Mouse (Mus musculus) limb, embryonic 15.5 days (tissue): ENCODE measurements around the gene Stk32c. TPM values are rescaled to one million over a fixed set of nuclear protein-coding genes. Genes with fewer than 3 reads are reported as not detected.

Experiments
- ATAC-seq: fragments of 200-750 bp; cut with Nextera tagmentation; 2 replicates; pipeline ENCODE4 v1.8.0; 2017; ENCODE audit warnings: low read depth, moderate TSS enrichment; ENCODE audit not compliant: insufficient number of reproducible peaks, low FRiP score, low TSS enrichment
- H3K27ac ChIP-seq: fragments of 300-500 bp; sonication (generic); 2 replicates; pipeline ENCODE4 v1.5.1; 2015; ENCODE audit warnings: moderate library complexity, mild to moderate bottlenecking, inconsistent platforms
- H3K27me3 ChIP-seq: fragments of 300-500 bp; sonication (generic); 2 replicates; pipeline ENCODE4 v1.6.1; 2015; ENCODE audit warnings: inconsistent platforms
- H3K36me3 ChIP-seq: fragments of 300-500 bp; sonication (generic); 2 replicates; pipeline ENCODE4 v1.6.1; 2015; ENCODE audit warnings: inconsistent platforms
- H3K4me1 ChIP-seq: fragments of 300-500 bp; sonication (generic); 2 replicates; pipeline ENCODE4 v1.6.1; 2015; ENCODE audit warnings: inconsistent platforms
- H3K4me2 ChIP-seq: fragments of 300-500 bp; sonication (generic); 2 replicates; pipeline ENCODE4 v1.6.1; 2015; ENCODE audit warnings: mild to moderate bottlenecking, inconsistent platforms
- H3K4me3 ChIP-seq: fragments of 300-500 bp; sonication (generic); 2 replicates; pipeline ENCODE4 v1.5.1; 2015; ENCODE audit warnings: mild to moderate bottlenecking, inconsistent platforms
- H3K9ac ChIP-seq: fragments of 300-500 bp; sonication (generic); 2 replicates; pipeline ENCODE4 v1.6.1; 2015; ENCODE audit warnings: inconsistent platforms
- H3K9me3 ChIP-seq: fragments of 300-500 bp; sonication (generic); 2 replicates; pipeline ENCODE4 v1.6.1; 2016; ENCODE audit warnings: inconsistent platforms
- WGBS: fragments of 180-500 bp; shearing (Covaris S2); methylation state at CpG from one replicate; pipeline ENCODE4 v1.1.7; 2015; 5-methylcytosine and 5-hydroxymethylcytosine counted together
- polyA plus RNA-seq: library from polyadenylated mRNA; unstranded; fragments of >200 nt; fragmentation: Nextera tagmentation; extraction: Ambion mirVana; gene quantifications from 2 replicates; pipeline ENCODE4 v1.2.1, GENCODE M21; 2015

Gene Stk32c
- polyA plus RNA-seq, 1 experiment from 2014 or later = 0.23 TPM

- H3K4me2 ChIP-seq = no peak overlapping the region
- H3K9me3 ChIP-seq = no peaks in the 10 kb centered on the region
- no peak for ATAC-seq
Observed at GRCm38 (mm10) chr7:139101286-139101804, 111.8 kb downstream of the Stk32c start.

GRCm38 (mm10) chr7:139100531-139101095 is 112.5 kb downstream of the Stk32c start:
- H3K9me3 ChIP-seq = no peaks in the 10 kb centered on the region
- WGBS = 71% methylated on average over 12 of the region's 12 CpGs

More at GRCm38 (mm10) chr7:139101286-139101804, 111.8 kb downstream of the Stk32c start:
- Histone ChIP-seq H3K4me1 (no peaks in the 10 kb centered on the region), H3K9ac (no peak overlapping the region), H3K27me3 (no peaks in the 10 kb centered on the region), H3K27ac (no peak overlapping the region), H3K4me3 (no peak overlapping the region), H3K36me3 (no peaks in the 10 kb centered on the region)
- 70% methylated on average over 10 of the region's 10 CpGs for WGBS

GRCm38 (mm10) chr7:139096399-139096798 is 116.7 kb downstream of the Stk32c start:
- 84% methylated on average over 6 of the region's 6 CpGs for WGBS
- Histone ChIP-seq H3K9ac (no peak overlapping the region), H3K9me3 (no peaks in the 10 kb centered on the region), H3K4me1 (no peaks in the 10 kb centered on the region), H3K36me3 (peaks cover 21% of the 10 kb centered on the region), H3K27me3 (no peaks in the 10 kb centered on the region), H3K27ac (no peak overlapping the region), H3K4me2 (no peak overlapping the region), H3K4me3 (no peak overlapping the region)
- ATAC-seq = no peak

More at GRCm38 (mm10) chr7:139100531-139101095, 112.5 kb downstream of the Stk32c start:
- no peaks in the 10 kb centered on the region for H3K27me3 ChIP-seq
- no peak overlapping the region for H3K27ac ChIP-seq
- H3K4me1 ChIP-seq = no peaks in the 10 kb centered on the region
- no peaks in the 10 kb centered on the region for H3K36me3 ChIP-seq
- no peak overlapping the region for H3K4me3 ChIP-seq
- ATAC-seq = no peak
- H3K9ac ChIP-seq = no peak overlapping the region
- H3K4me2 ChIP-seq = no peak overlapping the region

DNA sequence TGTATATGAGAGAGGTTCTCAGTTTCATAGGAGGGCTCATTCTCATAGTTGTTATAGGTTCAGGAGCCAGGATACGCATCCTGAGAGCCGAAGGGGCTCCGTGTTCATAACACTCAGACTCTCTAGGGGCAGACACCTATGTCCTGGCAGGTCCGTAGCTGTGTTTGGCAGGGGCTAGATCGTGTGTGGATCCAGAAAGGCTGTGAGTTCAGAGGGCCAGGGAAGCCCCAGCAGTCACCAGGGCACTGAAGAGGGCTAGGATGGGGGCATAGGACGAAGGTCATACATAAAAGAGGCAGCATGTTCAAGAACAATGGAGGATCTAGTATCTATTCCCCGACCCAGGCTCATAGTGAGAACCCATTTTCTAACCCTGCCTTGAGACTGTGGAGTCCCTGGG is 117.8 kb downstream of the Stk32c start:
- peaks cover 28% of the 10 kb centered on the region for H3K36me3 ChIP-seq
- WGBS = 89% methylated on average over 7 of the region's 7 CpGs
- H3K9ac ChIP-seq = no peak overlapping the region
- no peaks in the 10 kb centered on the region for H3K4me1 ChIP-seq
- no peak for ATAC-seq
- H3K4me2 ChIP-seq = no peak overlapping the region
- H3K27ac ChIP-seq = no peak overlapping the region
- H3K4me3 ChIP-seq = no peak overlapping the region
- H3K27me3 ChIP-seq = no peaks in the 10 kb centered on the region
- H3K9me3 ChIP-seq = no peaks in the 10 kb centered on the region

- Histone ChIP-seq H3K4me1 (no peaks in the 10 kb centered on the region), H3K36me3 (peaks cover 28% of the 10 kb centered on the region), H3K4me2 (no peak overlapping the region), H3K9ac (no peak overlapping the region), H3K9me3 (no peaks in the 10 kb centered on the region), H3K4me3 (no peak overlapping the region), H3K27ac (no peak overlapping the region), H3K27me3 (no peaks in the 10 kb centered on the region)
- 81% methylated on average over 6 of the region's 6 CpGs for WGBS
- ATAC-seq = no peak
Observed at GRCm38 (mm10) chr7:139094761-139095160, 118.3 kb downstream of the Stk32c start.

DNA sequence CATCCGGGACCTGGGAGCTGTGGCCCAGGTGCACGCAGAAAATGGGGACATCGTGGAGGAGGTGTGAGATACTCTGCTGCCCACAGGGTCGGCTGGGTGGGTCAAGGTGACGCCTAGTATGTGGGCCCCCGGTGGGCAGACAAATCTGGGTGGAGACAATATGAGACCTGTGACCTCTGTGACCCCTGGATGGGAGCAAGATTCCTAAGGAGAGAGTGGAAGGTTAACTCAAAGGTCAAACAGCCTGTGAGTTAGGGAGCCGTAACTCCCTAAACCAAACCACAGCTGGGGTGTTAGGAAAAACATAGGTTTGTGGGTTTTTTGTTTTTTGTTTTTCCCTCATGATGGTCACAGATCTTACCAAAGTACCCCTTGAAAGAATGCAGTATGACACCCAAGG is 119.3 kb downstream of the Stk32c start:
- Histone ChIP-seq H3K4me2 (no peak overlapping the region), H3K4me1 (no peaks in the 10 kb centered on the region), H3K27me3 (no peaks in the 10 kb centered on the region), H3K9me3 (no peaks in the 10 kb centered on the region), H3K36me3 (peaks cover 28% of the 10 kb centered on the region), H3K9ac (no peak overlapping the region), H3K4me3 (no peak overlapping the region), H3K27ac (no peak overlapping the region)
- WGBS = 82% methylated on average over 7 of the region's 7 CpGs
- no peak for ATAC-seq

GRCm38 (mm10) chr7:139093124-139093523 is 120.0 kb downstream of the Stk32c start:
- Histone ChIP-seq H3K4me1 (0 out of 2 replicates have a peak, but pooled peaks cover under 1% of the 10 kb centered on the region), H3K9me3 (no peaks in the 10 kb centered on the region), H3K9ac (no peak overlapping the region), H3K4me2 (no peak overlapping the region), H3K27ac (no peak overlapping the region), H3K27me3 (peaks cover 2% of the 10 kb centered on the region), H3K36me3 (peaks cover 28% of the 10 kb centered on the region), H3K4me3 (no peak overlapping the region)
- no peak for ATAC-seq
- 84% methylated on average over 5 of the region's 5 CpGs for WGBS

DNA sequence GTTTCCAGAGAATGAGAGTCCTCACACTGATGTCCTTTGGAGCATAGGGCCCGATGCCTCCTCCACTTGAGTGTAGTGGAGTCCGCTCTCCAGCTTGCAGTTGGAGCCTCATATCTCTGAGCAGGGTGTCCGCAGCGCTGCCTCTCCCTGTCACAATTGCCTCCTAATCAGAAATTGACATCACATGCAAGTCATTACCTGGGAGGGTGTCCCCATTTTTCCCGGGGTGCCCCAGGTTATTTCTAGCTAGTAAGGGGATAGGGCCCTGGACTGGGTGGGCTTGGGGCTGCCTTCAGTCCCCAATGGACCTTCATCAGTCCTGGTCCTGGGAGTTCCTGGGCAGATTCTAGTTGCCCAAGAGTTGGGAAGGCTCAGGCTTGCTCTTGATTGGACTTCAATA is 120.4 kb downstream of the Stk32c start:
- Histone ChIP-seq H3K36me3 (peaks cover 28% of the 10 kb centered on the region), H3K4me2 (no peak overlapping the region), H3K9me3 (no peaks in the 10 kb centered on the region), H3K27me3 (peaks cover 7% of the 10 kb centered on the region), H3K4me3 (no peak overlapping the region), H3K27ac (no peak overlapping the region), H3K4me1 (0 out of 2 replicates have a peak, but pooled peaks cover 4% of the 10 kb centered on the region), H3K9ac (no peak overlapping the region)
- WGBS = 95% methylated on average over 5 of the region's 5 CpGs
- ATAC-seq = no peak

DNA sequence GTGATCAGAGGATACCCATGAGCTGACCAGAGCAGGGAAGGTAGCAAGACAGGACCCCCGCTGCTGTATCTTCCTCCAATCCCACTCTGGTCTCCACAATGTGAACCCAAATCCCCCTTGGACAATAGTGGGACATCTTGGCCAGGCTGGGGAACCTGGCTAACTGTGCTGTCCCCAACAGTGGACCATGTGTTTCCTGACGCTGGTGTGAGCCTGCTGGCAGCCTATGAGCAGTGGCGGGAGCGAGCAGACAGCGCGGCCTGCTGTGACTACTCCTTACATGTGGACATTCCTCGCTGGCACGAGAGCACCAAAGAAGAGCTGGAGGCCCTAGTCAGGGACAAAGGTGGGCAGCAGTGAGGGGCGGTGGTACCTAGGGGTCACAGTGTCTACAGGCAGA is 121.4 kb downstream of the Stk32c start:
- Histone ChIP-seq H3K27me3 (peaks cover 17% of the 10 kb centered on the region), H3K36me3 (peaks cover 28% of the 10 kb centered on the region), H3K9ac (no peak overlapping the region), H3K9me3 (no peaks in the 10 kb centered on the region), H3K4me2 (no peak overlapping the region), H3K4me3 (no peak overlapping the region), H3K27ac (no peak overlapping the region), H3K4me1 (peaks cover 13% of the 10 kb centered on the region)
- ATAC-seq = no peak
- WGBS = 92% methylated on average over 9 of the region's 9 CpGs

DNA sequence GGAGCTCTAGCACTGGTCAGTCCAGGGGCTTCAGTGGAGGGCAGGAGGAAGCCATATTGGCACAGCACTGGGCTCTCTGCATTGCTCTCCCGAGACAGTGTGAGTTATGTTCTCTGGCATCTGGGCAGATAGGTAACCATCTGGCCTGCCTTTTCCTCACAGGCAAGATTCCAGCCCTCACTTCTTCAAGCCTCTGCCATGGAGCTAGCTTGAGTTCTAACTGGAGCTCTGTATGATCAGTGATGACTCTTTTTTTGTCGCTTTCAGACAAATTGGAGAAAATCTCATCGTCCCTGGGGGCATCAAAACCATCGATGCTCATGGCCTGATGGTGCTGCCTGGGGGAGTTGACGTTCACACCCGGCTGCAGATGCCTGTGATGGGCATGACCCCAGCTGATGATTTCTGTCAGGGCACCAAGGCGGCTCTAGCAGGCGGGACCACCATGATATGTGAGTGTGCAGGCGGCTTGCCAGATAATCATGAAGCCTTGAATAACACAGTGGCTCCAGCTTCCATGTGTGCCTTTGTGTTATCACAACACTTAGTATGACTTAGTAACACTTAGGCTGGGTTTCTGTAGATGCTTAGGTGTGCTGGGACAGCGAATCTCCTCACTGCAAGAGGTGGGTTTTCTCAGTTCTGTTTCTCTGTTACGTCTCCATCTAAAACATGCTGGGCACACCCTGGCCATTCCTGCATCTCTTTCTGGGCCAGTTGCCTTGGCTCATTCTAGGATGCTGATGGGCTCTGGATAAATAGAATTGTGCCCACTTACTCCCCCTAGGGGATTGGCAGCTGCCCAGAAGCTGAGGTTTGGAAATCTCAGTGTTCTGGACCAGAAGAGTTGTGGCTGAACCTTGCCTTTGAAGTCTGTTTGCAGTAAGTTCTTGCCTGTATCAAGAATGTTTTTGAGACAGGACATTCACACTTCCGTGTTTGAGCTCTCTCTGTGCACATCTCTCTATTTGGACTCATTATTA is 122.9 kb downstream of the Stk32c start:
- H3K4me2 ChIP-seq = no peak overlapping the region
- no peak overlapping the region for H3K9ac ChIP-seq
- peaks cover 22% of the 10 kb centered on the region for H3K4me1 ChIP-seq
- H3K27ac ChIP-seq = no peak overlapping the region
- H3K36me3 ChIP-seq = peaks cover 28% of the 10 kb centered on the region
- 85% methylated on average over 12 of the region's 12 CpGs for WGBS
- H3K9me3 ChIP-seq = no peaks in the 10 kb centered on the region
- peaks cover 31% of the 10 kb centered on the region for H3K27me3 ChIP-seq
- ATAC-seq = no peak
- H3K4me3 ChIP-seq = no peak overlapping the region

- no peak overlapping the region for H3K4me3 ChIP-seq
- no peak overlapping the region for H3K4me2 ChIP-seq
- H3K9ac ChIP-seq = no peak overlapping the region
- 49% methylated on average over 2 of the region's 2 CpGs for WGBS
- peaks cover 39% of the 10 kb centered on the region for H3K27me3 ChIP-seq
- ATAC-seq = no peak
- H3K27ac ChIP-seq = no peak overlapping the region
- H3K9me3 ChIP-seq = no peaks in the 10 kb centered on the region
- H3K4me1 ChIP-seq = peaks cover 22% of the 10 kb centered on the region
- H3K36me3 ChIP-seq = peaks cover 19% of the 10 kb centered on the region
Observed at GRCm38 (mm10) chr7:139087801-139088200, 125.3 kb downstream of the Stk32c start.
